Mouse (Mus musculus) skeletal muscle tissue, adult 2 months (tissue): Measurements from ENCODE around the gene Rsrc2.
"Not testable (repeated sequence)": the region's sequence is repeated elsewhere in the genome, so short reads cannot be mapped to it uniquely, and the experiment has no call there.

Source experiments
- DNase-seq: peaks from one replicate; pipeline ENCODE4 v3.0.0-alpha.2; 2012; ENCODE audit warnings: low read depth, low spot score

The Rsrc2 gene

GRCm38 (mm10) chr5:123749065-123750064 lies at the start of gene Rsrc2, which contains the start of gene Kntc1:
Gene Rsrc2 (minus strand): TSS chr5:123749414.
Gene Kntc1 (plus strand): TSS chr5:123749716.
- DNase-seq, result peak; percentile 99

DNA sequence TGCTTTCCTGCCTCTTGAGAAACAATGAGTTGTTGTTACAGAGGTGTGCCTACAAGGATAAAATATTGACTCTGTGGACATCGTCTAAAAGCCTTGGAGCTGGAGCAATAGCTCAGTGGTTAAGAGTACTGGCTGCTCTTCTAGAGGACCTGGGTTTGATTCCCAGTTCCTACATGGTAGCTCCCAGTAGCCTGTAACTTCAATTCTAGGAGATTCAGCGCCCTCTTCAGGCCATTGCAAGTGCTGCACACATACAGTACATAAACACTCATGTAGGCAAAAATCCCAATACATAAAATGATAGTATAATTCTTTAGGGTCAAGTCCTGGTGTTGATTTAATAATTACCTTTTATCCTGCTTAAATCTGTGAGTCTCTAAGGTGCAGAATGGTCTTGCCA lies 43.9 kb upstream of the Rsrc2 start:
- no peak for DNase-seq

GRCm38 (mm10) chr5:123788976-123789375 lies 39.8 kb upstream of the Rsrc2 start:
- no peak for DNase-seq

DNA sequence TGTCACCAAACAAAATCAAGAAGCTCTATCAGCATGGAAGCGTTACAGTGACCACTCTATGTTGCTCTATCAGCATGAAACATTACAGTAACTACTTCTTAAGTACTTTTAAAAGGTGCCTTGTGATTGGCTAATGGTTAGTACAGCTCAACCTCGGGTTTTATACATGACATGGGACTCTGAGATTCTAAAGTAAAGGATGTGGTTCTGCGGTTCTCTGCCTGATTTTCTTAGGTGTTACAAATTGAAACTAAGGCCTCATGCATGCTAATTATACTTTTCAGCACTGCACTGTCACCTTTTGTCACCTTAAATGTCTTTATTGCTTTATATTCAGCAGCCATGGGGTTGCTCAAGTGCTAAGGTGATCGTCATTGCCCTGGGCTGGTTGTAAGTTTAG lies 32.6 kb upstream of the Rsrc2 start:
- no peak for DNase-seq

GRCm38 (mm10) chr5:123780716-123781115 lies 31.5 kb upstream of the Rsrc2 start:
- no peak for DNase-seq

GRCm38 (mm10) chr5:123773441-123773840 lies 24.2 kb upstream of the Rsrc2 start:
- DNase-seq, result no peak

DNA sequence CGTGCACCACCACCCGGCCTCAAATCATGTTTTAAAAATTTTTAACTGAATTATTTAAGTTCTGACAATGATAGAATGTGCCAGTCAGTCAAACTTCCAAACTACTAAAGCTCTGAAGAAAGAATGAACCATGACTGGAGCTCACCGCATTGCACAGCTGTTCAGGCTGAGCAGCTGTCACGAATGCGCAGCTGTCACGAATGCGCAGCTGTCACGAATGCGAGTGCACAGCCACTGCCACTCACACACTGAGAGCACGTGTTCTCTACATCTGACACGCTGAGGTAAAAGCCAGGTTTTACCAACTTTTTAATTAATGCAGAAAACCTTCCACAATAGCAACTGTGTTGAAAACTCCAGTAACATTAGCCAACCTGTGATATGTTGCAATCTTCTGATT lies 17.2 kb upstream of the Rsrc2 start:
- DNase-seq, result not testable (repeated sequence)

DNA sequence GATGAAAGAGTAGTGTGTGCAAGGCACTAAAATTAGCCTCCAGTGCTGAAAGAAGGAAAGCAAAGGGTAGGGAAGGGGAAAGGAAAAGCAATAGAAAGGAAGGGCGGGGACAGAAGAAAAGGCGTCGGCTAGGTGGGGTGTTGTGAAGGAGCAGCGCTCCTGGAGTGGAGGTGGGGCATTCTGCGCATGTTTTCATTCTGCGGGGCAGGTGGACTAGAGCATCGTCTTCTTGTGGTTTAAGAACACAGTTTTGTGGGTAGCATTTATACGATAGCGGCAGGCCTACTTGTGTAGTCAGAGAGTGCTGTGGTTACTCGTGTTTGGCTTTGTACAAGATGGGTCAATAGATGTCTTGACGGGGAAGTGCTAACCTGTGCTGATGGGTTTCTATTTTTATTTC lies 16.3 kb upstream of the Rsrc2 start:
- no peak for DNase-seq

GRCm38 (mm10) chr5:123748339-123749064 lies 712 bp downstream of the Rsrc2 start:
- DNase-seq, result no peak

GRCm38 (mm10) chr5:123747604-123748003 lies 1.6 kb downstream of the Rsrc2 start:
- no peak for DNase-seq

- DNase-seq, result no peak
Measured at GRCm38 (mm10) chr5:123746253-123746652, 3.0 kb downstream of the Rsrc2 start.

- peak; percentile 51 for DNase-seq
Measured at GRCm38 (mm10) chr5:123744358-123744757, 4.9 kb downstream of the Rsrc2 start.

DNA sequence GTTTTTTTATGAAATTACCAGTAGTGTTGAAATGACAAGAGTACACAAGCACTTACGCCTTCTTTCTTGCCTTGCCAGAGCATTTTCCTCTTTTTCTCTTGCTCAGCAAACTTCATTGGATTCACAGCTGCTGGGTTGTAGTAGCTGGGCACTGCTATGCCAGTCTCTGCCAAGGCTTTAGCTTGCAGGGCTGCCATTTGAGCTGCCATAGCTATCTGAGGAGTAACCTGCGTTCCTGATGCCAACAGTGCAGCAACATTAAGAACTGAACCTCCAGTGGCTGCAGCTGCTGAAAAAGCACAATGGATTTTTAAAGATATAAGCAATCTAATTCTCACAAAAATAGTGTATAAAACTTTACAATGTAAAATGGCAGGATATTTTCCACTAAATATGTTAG lies 18.2 kb downstream of the Rsrc2 start:
- DNase-seq, result peak; percentile 52

GRCm38 (mm10) chr5:123723816-123724215 lies 25.4 kb downstream of the Rsrc2 start:
- DNase-seq, result not testable (repeated sequence)

GRCm38 (mm10) chr5:123720328-123721311 lies 28.6 kb downstream of the Rsrc2 start, which contains the start of gene Zcchc8:
Gene Zcchc8 (minus strand): TSS chr5:123721100.
- DNase-seq, result peak; percentile 90

DNA sequence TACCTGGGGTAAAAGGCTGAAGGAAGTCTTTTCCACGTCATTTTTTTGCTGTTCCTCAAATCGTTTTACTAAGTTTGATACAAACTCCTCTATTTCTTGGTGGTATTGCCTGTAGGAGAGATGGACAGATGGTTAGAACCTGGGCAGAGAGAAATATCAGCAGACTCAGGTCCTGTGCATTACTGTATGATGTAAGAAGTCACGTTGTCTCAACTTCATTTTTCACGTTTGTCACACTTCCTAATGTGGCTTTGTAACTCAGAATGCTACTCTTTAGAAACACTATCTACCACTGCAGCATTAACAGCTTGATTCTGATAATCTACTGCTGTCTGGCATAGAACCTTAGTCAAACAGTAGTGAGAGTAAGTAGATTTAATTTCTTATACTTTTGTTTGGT lies 34.6 kb downstream of the Rsrc2 start:
- DNase-seq, result no peak

GRCm38 (mm10) chr5:123713782-123714181 lies 35.4 kb downstream of the Rsrc2 start:
- no peak for DNase-seq

- DNase-seq, result no peak
Measured at GRCm38 (mm10) chr5:123709571-123709970, 39.6 kb downstream of the Rsrc2 start.

- DNase-seq, result peak; percentile 47
Measured at GRCm38 (mm10) chr5:123708598-123708997, 40.6 kb downstream of the Rsrc2 start.

DNA sequence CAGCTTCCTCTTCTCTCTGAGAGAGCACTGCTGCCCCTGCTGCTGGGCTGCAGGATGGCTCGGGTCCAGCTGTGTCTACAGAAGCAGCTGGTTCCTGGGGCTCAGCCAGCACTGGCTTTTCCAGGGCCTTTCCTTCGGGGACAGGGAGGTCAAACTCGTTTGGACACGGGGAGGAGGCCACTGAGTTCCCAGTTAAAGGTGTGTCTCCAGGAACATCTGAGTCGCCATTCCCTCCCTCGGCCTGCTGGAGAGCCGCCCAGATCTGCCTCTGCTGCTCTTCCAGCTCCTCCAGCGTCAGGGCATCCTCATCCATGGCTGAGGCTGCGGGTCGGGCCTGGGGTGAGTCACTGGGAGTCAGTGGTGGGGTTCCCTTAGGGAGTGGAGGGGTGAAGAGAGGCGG lies 48.6 kb downstream of the Rsrc2 start:
- DNase-seq, result peak; percentile 77

DNA sequence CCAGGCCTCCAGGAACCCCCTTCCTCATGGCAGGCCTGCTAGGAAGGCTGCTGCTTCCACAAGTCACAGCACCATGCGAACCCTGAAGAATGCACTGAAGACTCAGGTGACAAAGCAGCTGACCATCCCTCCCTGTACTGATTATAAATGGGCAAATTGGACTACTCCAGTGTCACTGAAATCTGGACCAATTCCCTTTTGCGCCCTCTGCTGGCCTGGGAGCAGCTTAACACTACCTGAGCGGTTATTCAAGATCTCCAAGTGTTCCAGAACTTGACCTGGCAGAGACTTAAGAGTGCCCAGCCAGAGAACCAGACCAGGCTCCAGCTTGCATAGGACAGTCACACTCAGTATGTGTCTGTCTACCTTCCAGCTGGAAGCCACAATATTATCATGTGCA lies 50.0 kb downstream of the Rsrc2 start:
- DNase-seq, result peak; percentile 90
